Mouse (Mus musculus) layer of hippocampus, adult 9-10 months (tissue): ENCODE measurements around the gene Adamts8.

Experiments used
- DNase-seq: peaks from one replicate; pipeline ENCODE4 v3.0.0; 2022; ENCODE audit warnings: low spot score

Adamts8 gene

GRCm38 (mm10) chr9:30942512-30943313 lies at the start of gene Adamts8:
Gene Adamts8 (plus strand): TSS chr9:30942562.
- DNase-seq = no peak

DNA sequence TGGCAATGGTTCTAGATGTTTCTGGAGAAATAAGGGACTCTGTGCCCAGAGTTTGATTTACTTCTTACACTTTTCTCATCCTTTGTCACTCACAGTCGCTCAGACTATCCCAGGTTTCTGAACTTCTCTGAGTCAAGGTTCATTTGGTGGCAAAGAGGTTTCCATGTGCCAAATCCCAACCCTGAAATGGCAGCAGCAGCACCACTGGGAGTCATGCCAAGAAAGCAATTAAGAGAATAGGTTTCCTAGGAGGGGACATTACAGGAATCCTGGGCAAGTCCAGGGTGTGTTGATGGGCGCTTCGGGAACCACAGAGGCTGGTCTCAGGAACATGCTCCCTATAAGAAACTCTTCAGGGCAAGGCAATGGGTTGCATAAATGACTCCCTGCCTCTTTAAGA lies 46.7 kb upstream of the Adamts8 start:
- no peak for DNase-seq

DNA sequence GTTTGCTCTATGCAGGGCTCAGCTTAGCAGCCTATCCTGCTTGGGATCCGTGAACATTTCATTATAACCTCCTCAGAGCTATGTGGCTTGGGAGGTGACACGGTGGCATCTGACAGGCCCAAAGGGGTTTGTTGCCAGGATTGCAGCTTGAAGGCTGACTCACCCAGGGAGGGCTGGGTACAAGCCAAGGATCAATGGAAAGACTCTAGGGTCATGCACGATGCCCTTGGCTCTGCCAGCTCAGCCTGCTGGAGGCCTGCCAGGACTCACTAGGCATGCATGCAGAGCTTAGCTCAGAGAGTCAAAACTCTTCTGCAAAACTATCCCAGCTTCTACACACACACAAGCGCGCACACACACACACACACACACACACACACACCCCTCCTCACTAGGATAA lies 45.6 kb upstream of the Adamts8 start:
- no peak for DNase-seq

- no peak for DNase-seq
These were observed 45.2 kb upstream of the Adamts8 start for GRCm38 (mm10) chr9:30897169-30897568.

GRCm38 (mm10) chr9:30902152-30902551 lies 40.2 kb upstream of the Adamts8 start:
- DNase-seq = no peak

- no peak for DNase-seq
These were observed 39.7 kb upstream of the Adamts8 start for GRCm38 (mm10) chr9:30902641-30903040.

GRCm38 (mm10) chr9:30903266-30903665 lies 39.1 kb upstream of the Adamts8 start:
- DNase-seq = no peak

GRCm38 (mm10) chr9:30905861-30906260 lies 36.5 kb upstream of the Adamts8 start:
- no peak for DNase-seq

GRCm38 (mm10) chr9:30906426-30906825 lies 35.9 kb upstream of the Adamts8 start:
- no peak for DNase-seq

DNA sequence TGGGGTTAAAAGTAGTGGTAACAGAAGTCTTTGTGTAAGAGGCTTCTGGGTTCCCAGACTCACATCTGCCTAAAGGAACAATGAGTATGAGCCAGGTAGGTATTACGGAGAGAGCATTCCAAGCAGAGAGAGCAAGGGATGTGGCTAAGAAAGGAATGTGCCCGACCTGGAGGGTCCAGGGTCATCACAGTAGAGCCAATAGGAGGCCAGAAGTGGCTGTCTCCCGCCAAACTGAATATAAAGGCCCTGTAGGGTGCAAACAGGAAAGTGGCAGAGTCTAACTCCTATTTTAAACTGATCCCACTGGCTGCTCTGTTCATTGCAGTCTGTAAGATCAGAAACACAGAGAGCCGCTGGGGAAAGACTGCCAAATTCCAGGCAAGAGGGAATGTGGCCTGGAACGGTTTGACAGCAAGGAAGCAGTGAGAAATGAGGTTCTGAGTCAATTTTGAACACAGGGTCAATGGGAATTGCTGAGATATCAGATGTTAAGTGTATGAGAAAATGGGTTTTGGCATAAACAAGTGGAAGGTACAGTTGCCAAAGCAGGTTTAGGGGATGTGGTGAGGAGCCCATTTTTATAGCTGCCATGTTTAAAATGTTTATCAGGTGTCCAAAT lies 34.6 kb upstream of the Adamts8 start:
- DNase-seq = no peak

- DNase-seq = no peak
These were observed 34.1 kb upstream of the Adamts8 start for GRCm38 (mm10) chr9:30908296-30908690.

GRCm38 (mm10) chr9:30908973-30909372 lies 33.4 kb upstream of the Adamts8 start:
- no peak for DNase-seq

GRCm38 (mm10) chr9:30910491-30910890 lies 31.9 kb upstream of the Adamts8 start:
- DNase-seq = no peak

DNA sequence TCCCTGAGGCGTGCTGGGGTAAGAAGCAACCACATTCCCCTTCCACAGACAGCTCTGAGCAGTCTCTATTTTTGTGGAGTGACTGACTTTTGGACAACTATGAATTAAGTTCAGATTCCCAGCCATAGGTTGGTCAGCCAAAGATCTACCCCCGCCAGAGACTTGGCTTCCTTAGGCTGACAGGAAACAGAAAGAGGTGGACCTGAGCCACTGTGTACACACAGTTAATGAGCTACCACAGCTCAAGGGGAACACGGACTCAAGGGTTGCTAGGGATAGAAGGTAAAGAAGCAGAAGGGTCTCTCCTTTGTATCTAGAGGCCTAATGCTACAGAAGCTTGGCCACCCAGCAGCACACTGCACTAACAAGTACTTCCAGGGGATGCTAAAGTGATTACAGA lies 30.2 kb upstream of the Adamts8 start:
- no peak for DNase-seq

GRCm38 (mm10) chr9:30913429-30913828 lies 28.9 kb upstream of the Adamts8 start:
- DNase-seq = no peak

DNA sequence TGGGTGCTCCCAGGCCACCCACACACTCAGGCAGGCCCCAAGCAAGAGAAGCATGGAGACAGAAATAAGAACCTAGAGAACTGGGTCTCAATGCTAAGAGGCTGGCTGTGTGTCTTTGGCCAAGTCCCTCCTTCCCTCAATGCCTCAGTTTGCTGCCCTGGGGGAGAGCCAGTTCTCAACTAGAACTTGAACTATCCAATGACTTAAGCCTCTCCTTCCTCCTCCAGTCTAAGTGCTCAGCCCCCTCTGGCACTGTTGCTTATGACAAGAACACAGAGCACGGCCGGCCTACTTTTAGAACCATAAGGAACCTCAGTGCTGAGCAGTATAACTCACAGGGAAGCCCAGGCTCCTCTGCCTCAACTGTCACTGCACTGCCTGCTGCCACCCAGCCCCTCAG lies 28.1 kb upstream of the Adamts8 start:
- no peak for DNase-seq

GRCm38 (mm10) chr9:30916266-30916968 lies 25.9 kb upstream of the Adamts8 start:
- no peak for DNase-seq

GRCm38 (mm10) chr9:30918466-30919356 lies 23.7 kb upstream of the Adamts8 start:
- DNase-seq = no peak

DNA sequence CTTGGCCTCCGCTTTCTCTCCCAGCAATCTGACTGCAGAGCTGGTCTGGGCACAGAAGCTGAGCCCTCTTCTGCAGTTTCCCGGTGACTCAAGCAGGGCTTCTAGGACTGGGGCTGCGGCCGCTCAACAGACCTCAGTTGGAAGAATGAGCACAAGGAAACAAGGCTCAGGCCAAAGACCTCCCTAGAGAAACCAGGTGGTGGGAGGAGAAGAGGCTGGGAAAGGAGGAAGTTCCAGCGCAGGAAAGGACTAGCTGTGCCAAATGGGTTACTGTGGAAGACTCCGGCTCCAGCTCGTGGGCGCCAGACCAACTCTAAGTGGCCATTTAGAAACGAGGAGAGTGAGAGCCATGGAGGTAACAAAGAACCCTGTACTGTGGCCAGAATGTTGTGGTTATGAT lies 22.7 kb upstream of the Adamts8 start:
- no peak for DNase-seq

- DNase-seq = no peak
These were observed 21.6 kb upstream of the Adamts8 start for GRCm38 (mm10) chr9:30920736-30921135.

- DNase-seq = no peak
These were observed 20.9 kb upstream of the Adamts8 start for GRCm38 (mm10) chr9:30921261-30922103.
